Mouse (Mus musculus) kidney, adult 11 months (tissue): ENCODE measurements at regions not wholly inside any gene's neighbourhood (a gene's known extent, or its start where the extent isn't known, plus 50 kb on each side); places are given as distances from the start of the nearest gene placed in this dataset.

Experiments used
- DNase-seq: peaks from one replicate; pipeline ENCODE4 v3.0.0; 2022

- no peak for DNase-seq
These were observed 71.1 kb upstream of the Dph5 start for GRCm38 (mm10) chr3:115816328-115817160.

- no peak for DNase-seq
These were observed 69.9 kb upstream of the Dph5 start for GRCm38 (mm10) chr3:115817771-115818170.

GRCm38 (mm10) chr3:115818734-115819133, 68.9 kb upstream of the Dph5 start:
- no peak for DNase-seq

- no peak for DNase-seq
These were observed 68.1 kb upstream of the Dph5 start for GRCm38 (mm10) chr3:115819401-115820138.

- DNase-seq: no peak
These were observed 67.5 kb upstream of the Dph5 start for GRCm38 (mm10) chr3:115820139-115820481.

- no peak for DNase-seq
These were observed 66.0 kb upstream of the Dph5 start for GRCm38 (mm10) chr3:115821627-115822026.

GRCm38 (mm10) chr3:115822491-115822890, 65.1 kb upstream of the Dph5 start:
- DNase-seq: no peak

- DNase-seq: no peak
These were observed 63.9 kb upstream of the Dph5 start for GRCm38 (mm10) chr3:115823741-115824140.

GRCm38 (mm10) chr3:115824792-115825191, 62.8 kb upstream of the Dph5 start:
- DNase-seq: no peak

- no peak for DNase-seq
These were observed 52.3 kb upstream of the Dph5 start for GRCm38 (mm10) chr3:115835381-115835780.

GRCm38 (mm10) chr3:115837617-115838216, 49.9 kb upstream of the Dph5 start:
- no peak for DNase-seq
